Mouse (Mus musculus): ENCODE measurements around the gene Gak.

The Gak gene
- long read RNA-seq, experiment 1, partial matches to known transcripts: 5 of 11 reads
- long read RNA-seq, experiment 1, other reads (novel, unspliced or antisense): 6 of 11 reads
- long read RNA-seq, experiment 2, partial matches to known transcripts: 7 of 14 reads
- long read RNA-seq, experiment 2, other reads (novel, unspliced or antisense): 7 of 14 reads

DNA sequence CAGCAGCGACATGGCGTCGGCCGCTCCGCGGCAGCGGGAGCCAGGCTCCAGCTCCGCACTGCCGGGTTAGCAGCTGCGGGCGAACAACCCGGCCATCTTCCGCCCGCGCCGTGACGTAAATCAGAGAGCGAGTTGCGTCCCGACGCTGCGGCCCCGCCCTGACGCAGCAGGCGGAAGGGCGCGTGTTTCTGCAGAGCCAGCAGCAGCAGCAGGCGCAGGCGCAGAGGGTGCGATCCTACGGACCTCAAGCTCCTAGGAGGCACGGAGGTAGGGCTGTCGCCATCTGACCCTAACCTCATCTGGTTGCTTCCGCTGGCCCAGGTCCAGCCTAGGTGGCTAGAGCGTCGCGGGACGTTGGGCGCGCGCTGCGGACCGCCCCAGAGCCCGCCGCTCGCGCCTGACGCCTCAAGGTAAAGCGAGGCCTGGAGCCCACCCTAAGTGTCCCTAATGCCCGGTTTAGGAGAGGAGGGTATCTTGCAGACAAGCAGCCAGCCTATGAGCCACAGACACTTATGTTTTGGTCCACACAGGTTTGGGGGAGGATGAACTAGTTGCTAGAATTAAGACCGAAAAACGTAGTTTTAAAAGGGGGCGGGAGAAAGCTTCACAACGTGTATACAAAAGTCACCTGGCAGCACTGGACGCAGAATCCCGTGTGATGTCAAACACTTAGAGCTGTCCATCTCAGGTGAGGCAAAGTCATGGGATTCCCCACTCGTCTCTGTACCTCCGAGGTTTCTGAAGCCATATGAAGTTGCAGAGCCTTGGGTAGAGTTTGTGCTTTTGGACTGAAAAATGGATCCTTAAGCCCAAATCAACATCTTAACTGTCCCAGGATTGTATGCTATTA lies at the start of gene Gak, which contains the start of gene Tmem175:
Gak (minus strand) TSS at position 122 of the 850 bp plus-strand sequence.
Tmem175 (plus strand) TSS at position 137 of the 850 bp plus-strand sequence.
- intact Hi-C loops (cut with DNase I): no loop called here

DNA sequence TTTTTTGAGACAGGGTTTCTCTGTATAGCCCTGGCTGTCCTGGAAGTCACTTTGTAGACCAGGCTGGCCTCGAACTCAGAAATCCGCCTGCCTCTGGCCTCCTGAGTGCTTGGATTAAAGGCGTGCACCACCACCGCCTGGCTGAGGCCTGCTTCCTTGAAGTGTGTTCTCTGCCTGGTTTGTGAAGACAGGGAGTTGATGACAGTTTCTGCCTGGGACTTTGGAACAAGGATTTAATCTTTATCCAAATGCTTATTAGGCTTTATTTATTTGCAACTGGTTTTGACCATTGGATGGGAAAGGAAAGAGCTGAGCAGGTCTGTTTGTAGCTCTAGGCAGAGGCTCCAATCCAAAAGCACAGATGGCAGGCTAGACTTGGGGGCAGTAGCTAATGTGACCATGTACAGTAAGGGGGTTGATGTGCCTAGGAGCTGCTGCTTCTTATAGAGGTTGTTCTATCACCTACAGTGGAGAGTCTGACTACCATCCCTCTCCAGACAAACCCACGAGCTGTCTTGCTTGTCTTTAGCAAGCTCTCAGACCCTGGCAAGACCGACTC lies 48.8 kb upstream of the Gak start:
- intact Hi-C loops (cut with DNase I): loop anchor here (5.0 kb wide), 1 partner anchor 49 kb away; no protein-coding TSS in a partner anchor

DNA sequence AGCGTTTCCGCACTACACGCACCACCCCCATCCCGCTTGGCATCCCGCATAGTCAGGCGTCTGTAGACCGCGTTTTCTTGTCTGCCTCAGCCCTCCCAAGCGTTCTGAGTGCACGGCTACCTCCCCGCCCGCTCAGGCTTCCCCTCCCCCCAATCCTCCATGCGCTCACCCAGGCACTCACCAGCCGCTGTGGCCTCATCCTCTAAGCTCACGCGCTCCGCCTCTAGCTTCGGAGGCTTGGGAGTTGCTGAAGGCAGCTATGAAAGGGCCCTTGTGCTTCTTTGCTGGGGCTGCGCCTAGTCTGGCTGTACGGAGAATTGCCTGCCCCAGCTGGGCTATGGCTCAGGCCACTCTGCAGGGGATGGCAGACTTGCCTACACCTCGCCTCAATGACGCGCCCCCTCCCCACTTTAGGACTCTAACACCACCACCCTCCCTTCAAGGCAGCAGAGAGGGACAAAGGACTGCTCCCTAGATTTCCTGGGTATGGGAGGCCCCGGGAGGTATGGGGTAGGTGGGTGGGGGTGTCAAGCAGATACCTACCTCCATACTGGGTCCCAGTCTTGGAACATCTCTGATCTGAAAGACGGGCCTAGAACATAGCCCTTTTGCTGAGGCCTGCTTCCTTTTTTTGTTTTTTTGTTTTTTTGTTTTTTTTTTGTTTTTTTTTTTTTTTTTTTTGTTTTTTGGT lies 48.2 kb upstream of the Gak start:
- intact Hi-C loops (cut with DNase I): loop anchor here (5.0 kb wide), 1 partner anchor 50 kb away; no protein-coding TSS in a partner anchor

DNA sequence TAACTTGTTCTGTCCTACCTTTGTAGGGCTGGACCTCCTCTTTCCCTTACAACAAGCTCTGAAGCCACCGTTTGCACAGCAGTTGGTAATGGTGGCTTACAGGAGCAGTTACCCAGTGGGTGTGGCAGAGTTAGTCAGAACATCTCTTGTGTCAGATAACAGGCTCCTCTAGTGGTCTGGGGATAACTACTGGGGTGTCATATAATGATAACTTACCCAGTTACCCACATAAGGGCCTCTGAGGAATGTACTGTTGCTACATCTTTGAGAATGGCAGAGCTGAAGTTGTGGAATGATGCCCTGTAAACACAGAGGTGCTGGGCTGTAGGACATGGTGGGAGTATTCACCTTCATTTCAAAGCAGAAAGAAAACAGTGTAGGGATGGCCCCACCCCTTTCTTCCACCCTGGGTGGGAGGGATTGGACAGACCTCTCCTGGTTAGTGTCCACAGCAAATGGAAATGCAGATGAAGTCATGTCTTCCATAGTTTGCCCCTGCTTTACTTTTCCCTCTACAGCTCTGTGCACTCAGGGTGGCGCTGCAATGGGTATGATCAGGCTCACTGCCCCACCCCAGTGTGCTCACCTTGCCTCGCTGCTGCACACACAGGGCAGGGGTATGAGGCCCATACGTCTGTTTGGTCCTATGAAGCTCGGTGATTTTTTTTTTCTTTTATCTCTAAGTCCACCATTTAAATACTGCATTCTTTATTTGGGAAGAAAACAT lies 47.4 kb upstream of the Gak start:
- intact Hi-C loops (cut with DNase I): loop anchor here (5.0 kb wide), 1 partner anchor 50 kb away; no protein-coding TSS in a partner anchor

DNA sequence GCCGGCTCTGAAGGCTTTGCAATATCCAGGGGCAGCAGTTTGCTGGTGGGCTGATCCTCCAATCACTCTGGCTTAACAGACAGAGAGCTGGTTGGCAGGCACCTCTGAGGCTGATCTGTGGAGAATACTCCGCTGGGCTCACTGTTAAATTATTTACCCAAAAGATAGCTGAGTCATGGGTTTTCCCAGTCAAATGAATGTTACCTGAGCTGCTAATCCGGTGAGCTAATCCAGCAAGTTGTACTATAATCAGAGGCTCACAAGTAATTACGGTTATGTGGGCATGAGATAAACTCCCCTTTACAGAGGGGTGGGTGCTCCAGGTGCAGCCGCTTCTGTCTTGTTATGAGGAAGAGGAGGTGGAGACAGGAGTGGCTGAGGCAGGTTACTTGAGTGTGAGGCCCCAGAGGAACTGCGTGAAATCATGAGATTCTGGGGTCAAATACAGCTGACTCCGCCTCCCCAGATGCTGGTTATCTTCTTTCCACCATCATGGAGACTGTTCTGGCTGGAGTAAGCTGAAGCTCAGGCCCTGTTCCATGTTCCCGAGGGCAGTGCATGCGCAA lies 45.8 kb upstream of the Gak start, which contains the start of gene Slc26a1:
Slc26a1 (minus strand) TSS at position 319 of the 566 bp plus-strand sequence.
- intact Hi-C loops (cut with DNase I): loop anchor here (5.0 kb wide), 1 partner anchor 52 kb away; no protein-coding TSS in a partner anchor

DNA sequence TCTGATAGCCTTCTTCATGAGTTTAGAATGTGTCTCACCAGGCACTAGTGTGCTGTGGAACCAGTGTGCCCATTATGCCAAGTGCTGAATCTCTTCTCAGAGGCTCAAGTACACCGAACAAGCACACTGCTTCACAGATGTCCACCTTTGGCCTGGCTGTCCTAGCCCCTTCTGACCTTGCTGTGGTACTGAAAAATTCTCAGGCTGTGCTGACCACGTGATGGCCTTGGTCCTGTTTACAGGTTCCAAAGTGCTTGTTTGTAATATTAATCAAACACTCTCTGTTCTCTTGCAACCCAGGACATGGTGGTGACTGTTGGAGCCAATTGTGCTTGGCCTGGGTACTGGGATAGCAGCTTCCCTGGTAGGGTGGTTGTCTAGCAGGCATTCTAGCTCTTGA lies 45.1 kb upstream of the Gak start:
- intact Hi-C loops (cut with DNase I): loop anchor here (5.0 kb wide), 1 partner anchor 53 kb away; no protein-coding TSS in a partner anchor

DNA sequence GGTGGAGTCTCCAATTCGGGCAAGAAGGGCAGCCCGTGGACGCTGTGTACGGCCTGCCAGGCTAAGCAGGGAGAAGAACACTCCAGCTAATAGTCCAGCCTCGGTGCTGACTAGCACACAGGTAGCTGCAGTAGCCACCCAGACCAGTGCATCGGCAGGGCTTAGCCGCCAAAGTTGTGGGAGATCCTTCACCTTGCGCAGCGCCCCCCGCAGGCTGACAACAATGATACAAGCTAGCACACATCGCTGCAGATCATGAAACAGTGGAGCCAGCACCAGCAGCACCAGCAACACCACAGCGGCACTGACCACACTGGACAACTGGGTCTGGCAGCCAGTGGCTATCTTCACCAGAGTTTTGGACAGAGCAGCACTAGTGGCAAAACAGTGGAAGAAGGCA lies 42.2 kb upstream of the Gak start:
- intact Hi-C loops (cut with DNase I): no loop called here

DNA sequence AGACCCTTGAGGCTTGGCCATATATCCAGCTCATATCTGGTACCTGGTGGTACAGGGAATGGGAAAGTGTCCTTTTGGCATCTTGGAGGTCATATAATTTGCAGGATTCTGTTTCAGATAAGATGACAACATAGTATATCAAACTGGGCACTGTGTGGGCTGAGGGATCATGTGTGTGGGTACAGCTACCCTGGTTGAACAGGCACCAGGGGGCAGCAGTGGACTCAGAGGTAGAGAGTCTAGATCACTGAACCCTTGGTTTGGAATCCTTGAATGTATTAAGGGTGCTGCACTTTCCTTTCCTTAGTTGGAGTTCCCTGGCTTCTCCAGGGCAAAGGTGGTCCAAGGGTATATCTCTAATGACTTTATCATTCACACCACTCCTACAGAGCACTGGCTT lies 41.2 kb upstream of the Gak start:
- intact Hi-C loops (cut with DNase I): no loop called here

DNA sequence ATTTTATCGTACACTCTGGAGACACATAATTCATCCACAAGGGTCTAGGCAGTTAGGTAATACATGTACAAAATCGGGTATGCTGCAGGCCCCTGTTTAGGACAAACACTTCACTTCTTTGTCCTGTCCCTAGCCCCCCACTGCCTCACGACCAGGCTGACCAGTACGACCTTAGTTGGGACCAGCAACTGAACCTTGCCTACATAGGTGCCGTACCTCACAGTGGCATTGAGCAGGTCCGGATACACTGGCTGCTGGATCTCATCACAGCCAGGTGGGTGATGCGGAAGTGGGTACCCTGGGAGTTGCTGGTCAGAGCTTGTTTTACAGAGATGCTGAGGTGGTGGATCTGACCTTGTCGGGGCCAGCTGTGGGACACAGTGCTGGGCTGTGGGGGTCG lies 40.4 kb upstream of the Gak start:
- intact Hi-C loops (cut with DNase I): loop anchor here (5.0 kb wide), 1 partner anchor 238 kb away; the partner anchor contains the start of gene Atp5k

DNA sequence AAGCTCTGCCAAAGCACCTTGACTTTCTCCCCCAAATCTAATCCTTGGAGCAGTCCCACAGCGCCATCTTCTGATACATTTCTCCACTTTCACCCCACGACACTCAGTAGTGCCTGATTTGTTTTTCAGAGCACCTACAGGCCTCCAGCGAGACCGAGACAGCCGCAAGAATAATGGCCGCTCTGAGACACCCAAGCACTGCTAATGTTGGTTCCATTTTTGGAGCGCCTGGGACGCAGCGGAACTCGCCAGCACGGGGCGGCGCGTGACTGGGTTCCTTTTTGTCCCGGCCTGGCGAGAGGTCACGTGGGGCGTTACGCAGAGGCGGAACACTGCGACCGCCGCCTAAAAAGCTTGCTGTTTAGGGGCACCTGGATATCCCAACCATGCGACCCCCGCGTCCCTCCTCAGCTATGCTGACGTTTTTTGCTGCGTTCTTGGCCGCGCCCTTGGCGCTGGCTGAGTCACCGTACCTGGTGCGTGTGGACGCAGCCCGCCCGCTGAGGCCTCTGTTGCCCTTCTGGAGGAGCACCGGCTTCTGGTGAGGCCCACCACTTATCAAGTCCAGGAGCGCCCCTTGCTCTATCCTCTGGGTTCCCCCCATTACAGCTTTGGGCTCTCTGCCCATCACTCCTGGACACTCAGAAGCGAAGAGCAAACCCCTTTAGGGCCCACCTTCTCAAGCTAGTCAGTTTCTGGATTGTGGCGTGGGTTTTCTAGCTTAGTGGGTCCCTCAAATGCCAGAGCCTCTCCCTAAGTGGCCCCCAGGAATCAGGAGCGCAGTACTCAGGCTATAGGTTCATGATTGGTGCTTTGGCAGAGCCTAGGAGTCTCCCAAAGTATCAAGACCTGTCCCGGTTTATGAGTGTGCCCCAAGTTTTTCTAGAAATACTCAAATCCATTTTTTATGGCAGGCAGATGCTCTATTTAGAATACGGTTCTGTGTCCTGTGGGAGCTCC lies 39.7 kb upstream of the Gak start, which contains the start of gene Dgkq:
Dgkq (minus strand) TSS at position 696 of the 960 bp plus-strand sequence.
- intact Hi-C loops (cut with DNase I): loop anchor here (5.0 kb wide), 1 partner anchor 237 kb away; the partner anchor contains the start of gene Atp5k

DNA sequence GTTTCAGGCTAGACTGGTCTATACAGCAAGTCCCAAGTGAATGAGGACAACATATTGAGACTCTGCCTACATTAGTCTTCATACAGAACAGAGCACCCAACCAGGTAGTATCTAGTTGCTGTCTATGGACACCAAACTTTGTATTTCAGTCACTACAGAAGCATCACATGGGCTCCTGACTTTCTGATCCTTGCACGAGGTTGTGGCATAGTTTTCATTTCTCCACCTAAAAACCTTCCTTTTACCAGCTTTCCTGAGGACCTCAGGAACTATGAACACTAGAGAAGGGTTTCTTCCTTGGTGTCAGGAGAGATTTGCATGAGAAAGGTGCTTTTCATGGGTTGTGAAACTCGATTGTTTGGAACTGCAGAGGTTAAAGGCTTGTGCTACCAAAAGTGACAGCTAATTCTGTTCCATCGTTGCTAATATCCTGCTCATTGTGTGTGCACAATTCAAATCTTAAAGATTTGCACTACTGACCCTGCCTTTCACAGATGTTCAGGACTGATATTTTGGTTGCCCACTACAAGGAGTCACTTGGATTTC lies 38.9 kb upstream of the Gak start:
- intact Hi-C loops (cut with DNase I): loop anchor here (5.0 kb wide), 1 partner anchor 236 kb away; the partner anchor contains the start of gene Atp5k

DNA sequence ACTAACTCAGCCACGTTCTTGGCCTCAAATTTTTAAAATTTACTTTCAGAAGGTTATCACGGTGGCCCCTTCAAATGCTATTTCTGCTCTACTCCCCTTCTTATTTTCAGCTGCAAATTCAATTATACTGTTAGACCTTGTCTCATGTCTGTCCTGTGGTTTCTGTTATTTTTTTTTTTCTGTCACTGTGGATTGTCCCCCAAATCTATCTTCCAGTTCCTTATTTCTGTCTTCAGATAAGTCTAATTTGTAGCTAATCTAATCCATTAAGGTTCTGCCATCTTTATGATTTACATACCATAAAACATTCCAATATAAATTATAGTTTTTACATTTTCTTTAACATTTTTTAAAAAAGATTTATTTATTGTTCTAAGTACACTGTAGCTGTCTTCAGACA lies 37.8 kb upstream of the Gak start:
- intact Hi-C loops (cut with DNase I): loop anchor here (5.0 kb wide), 1 partner anchor 235 kb away; the partner anchor contains the start of gene Atp5k

DNA sequence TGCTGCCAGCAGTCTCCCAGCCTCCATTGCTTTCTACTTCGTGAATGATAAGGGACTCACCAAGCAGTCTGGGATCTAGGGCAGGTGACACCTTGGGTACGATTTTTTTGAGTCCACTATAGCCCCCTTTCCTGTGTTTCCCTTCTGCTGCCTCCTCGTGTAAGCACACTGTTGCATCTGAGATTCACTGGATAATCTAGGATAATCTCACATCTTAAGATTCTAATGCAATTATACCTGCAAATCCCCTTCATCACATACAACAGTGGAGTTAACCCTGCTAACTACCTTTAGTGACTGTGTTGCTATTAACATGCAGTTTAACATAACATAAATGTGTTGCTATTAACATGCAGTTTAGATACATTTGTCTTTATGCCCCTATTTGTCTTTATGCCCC lies 35.5 kb upstream of the Gak start:
- intact Hi-C loops (cut with DNase I): loop anchor here (5.0 kb wide), 1 partner anchor 233 kb away; the partner anchor contains the start of gene Atp5k

DNA sequence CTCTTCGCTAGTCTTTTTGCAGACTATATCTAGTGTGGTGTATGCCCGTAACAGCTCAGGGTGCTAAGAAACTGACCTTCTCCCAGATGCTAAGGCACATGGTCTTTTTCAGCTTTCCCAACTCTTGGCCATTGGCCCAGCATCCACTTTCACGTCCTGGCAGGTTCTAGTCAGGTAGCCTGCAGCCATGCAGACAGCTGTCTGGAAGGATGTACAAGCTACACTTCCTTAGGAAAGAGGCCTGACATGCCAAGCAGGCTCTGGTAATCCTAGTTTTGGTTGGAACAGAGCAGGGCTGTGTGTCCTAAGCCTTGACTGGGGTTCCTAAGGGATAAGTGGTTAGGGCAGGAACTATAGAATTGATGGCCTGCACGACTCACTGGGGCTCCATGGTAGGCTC lies 33.2 kb upstream of the Gak start:
- intact Hi-C loops (cut with DNase I): no loop called here

DNA sequence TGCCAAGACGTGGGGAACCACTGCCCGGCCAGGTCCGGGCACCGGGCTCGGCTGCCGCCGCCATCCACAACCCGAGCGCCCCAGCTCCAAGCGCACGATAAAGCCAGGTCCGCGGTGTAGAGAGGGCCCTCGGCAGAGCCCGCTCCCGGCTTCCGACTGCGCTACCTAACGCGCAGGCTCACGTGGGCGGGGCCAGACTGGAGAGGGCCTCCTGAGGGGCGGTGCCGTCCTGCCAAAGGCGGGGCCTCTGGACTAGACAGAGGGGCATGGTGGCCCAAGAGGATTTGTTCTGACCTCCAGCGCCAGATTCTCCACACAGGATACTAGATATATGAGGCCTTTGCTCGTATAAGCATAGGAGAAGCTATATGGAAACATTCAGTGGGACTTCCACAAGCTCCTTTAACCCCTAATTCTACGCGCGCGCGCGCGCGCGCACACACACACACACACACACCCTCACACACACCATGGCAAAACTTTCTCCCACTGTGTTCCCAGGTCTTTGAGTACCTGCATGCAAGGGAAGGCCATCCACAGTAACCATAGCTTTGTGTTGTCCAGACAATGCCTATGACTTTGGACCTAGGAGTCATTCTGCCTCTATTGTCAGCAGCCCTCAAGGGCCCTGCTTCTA lies 31.2 kb upstream of the Gak start:
- intact Hi-C loops (cut with DNase I): no loop called here

DNA sequence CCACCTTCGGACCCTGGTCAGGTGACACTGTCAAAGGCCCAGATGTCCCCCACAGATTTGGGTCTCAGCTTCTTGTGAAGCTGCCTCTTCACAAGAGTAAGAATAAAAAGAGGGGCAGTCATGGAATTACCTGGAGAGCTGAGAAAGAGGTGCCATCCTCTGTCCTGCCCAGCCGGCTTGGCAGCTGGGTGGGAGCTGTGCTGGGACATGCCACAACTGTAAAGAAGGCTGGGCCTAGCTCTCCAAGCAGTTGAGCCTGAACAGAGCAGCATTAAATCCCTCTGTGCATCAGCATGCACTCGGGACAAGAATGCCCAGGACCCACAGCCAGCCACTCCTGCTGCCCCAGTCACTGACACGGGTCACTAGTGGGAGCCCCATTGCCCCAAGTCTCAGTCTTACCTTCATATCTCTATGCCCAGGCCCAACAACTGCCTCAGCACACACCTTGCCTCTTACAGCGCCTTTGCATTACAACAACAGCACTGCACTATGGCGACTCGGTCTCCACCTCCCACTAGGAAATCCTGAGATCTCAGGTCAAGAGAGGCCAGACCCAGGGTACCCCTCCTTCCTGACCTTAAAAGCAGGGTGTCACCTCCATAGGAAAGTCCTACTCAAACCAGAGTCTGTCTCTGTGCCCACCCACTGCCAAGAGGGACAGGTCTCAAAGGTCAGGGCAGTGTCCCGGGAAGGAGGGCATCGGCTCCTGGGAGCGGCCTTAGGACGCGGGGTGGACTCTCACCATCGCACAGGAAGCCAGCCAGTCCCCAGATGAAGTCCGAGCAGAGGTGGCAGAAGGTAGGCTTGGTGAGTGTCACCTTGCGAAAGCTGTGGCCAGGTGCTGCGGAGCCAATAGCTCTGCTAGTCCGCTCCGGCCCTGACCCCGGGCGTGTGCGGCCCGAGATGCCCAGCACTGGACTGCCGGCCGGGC lies 30.4 kb upstream of the Gak start, which contains the start of gene Idua:
Idua (plus strand) TSS at position 634 of the 934 bp plus-strand sequence.
- intact Hi-C loops (cut with DNase I): no loop called here

DNA sequence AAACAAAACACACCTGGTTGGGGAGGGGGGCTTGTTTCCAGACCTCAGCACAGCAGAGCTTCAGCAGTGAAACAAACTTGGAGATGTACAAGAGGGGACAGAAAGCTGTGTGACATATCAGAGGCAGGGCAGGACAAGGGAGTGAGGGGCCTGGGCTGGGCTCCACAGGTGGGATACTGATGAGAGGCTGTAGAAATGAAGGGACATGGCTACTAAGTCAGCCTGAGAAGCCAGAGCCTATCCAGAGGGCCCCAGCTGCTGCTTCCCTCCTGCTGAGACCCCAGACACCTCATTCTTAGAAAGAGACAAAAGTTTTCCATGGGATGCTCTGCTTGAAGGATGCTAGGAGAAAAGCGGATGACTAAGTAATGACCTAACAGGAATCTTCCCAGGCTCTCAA lies 29.1 kb upstream of the Gak start:
- intact Hi-C loops (cut with DNase I): no loop called here
